Mouse (Mus musculus) forebrain, postnatal 0 days (tissue): ENCODE measurements around the gene Mthfd1l. TPM values are rescaled to one million over a fixed set of nuclear protein-coding genes. Genes with fewer than 3 reads are reported as not detected.
"Not testable (repeated sequence)": the region's sequence is repeated elsewhere in the genome, so short reads cannot be mapped to it uniquely, and the experiment has no call there.

ENCODE experiments used
- ATAC-seq: fragments of 200-750 bp; cut with Nextera tagmentation; 2 replicates; pipeline ENCODE4 v1.8.0; 2017; ENCODE audit warnings: mild to moderate bottlenecking, moderate library complexity
- DNase-seq: peaks from one replicate; pipeline ENCODE4 v3.0.0-alpha.2; 2015
- H3K27ac ChIP-seq: fragments of 300-500 bp; sonication (generic); 2 replicates; pipeline ENCODE4 v1.5.1; 2014; ENCODE audit warnings: low read depth, mild to moderate bottlenecking, antibody characterized with exemption, low read length, moderate library complexity, mixed read lengths
- H3K27me3 ChIP-seq: fragments of 300-500 bp; sonication (generic); 2 replicates; pipeline ENCODE4 v1.6.1; 2014; ENCODE audit warnings: mild to moderate bottlenecking, low read length, mixed read lengths; ENCODE audit not compliant: insufficient read depth
- H3K36me3 ChIP-seq: fragments of 300-500 bp; sonication (generic); 2 replicates; pipeline ENCODE4 v1.6.1; 2014; ENCODE audit warnings: mild to moderate bottlenecking, moderate library complexity; ENCODE audit not compliant: insufficient read depth
- H3K4me1 ChIP-seq: fragments of 300-500 bp; sonication (generic); 2 replicates; pipeline ENCODE4 v1.6.1; 2014; ENCODE audit warnings: antibody characterized with exemption; ENCODE audit not compliant: insufficient read depth
- H3K4me2 ChIP-seq: fragments of 300-500 bp; sonication (generic); 2 replicates; pipeline ENCODE4 v1.6.1; 2014; ENCODE audit warnings: low read depth, mild to moderate bottlenecking, moderate library complexity
- H3K4me3 ChIP-seq: fragments of 300-500 bp; sonication (generic); 2 replicates; pipeline ENCODE4 v1.5.1; 2014; ENCODE audit warnings: low read depth, low read length, mixed read lengths
- H3K9ac ChIP-seq: fragments of 300-500 bp; sonication (generic); 2 replicates; pipeline ENCODE4 v1.6.1; 2014; ENCODE audit warnings: mild to moderate bottlenecking
- H3K9me3 ChIP-seq: fragments of 300-500 bp; sonication (generic); 2 replicates; pipeline ENCODE4 v1.6.1; 2016; ENCODE audit warnings: low read length
- CTCF ChIP-seq: sonication (generic); IDR thresholded peaks from 2 replicates; pipeline ENCODE4 v1.5.1; 2016; ENCODE audit warnings: antibody characterized with exemption, control low read depth, low read depth
- WGBS: fragments of 180-500 bp; shearing (Covaris S2); extraction: QIAGEN DNeasy Blood & Tissue Kit; methylation state at CpG from one replicate; pipeline ENCODE4 v1.1.7; 2014; 5-methylcytosine and 5-hydroxymethylcytosine counted together
- polyA plus RNA-seq: library from polyadenylated mRNA; unstranded; fragments of >200 nt; fragmentation: Nextera tagmentation; extraction: Ambion mirVana; gene quantifications from 2 replicates; pipeline ENCODE4 v1.2.1, GENCODE M21; 2015
- total RNA-seq: library from RNA; depleted of rRNA; stranded (reverse); fragments of >200 nt; gene quantifications from 2 replicates; pipeline ENCODE4 v1.2.3, GENCODE M21; 2014

Mthfd1l gene
- total and polyA plus RNA-seq, 2 experiments from 2014 or later: 5.9 to 9.1 TPM

- Histone ChIP-seq H3K9me3 (no peaks in the 10 kb centered on the region), H3K4me2 (no peak overlapping the region), H3K27me3 (no peaks in the 10 kb centered on the region), H3K4me3 (no peak overlapping the region), H3K4me1 (no peaks in the 10 kb centered on the region), H3K27ac (no peak overlapping the region), H3K9ac (no peak overlapping the region), H3K36me3 (no peaks in the 10 kb centered on the region)
- ATAC-seq (no peak; the same call in 1 of the 2 replicates), DNase-seq (no peak)
- WGBS: 78% methylated on average over 7 of the region's 7 CpGs
- TF ChIP-seq CTCF: no peak
Observed at GRCm38 (mm10) chr10:4070061-4070460, 97.1 kb downstream of the Mthfd1l start.

GRCm38 (mm10) chr10:4071069-4071844 is 98.3 kb downstream of the Mthfd1l start:
- H3K36me3 ChIP-seq: no peaks in the 10 kb centered on the region
- no peaks in the 10 kb centered on the region for H3K27me3 ChIP-seq
- 58% methylated on average over 8 of the region's 8 CpGs for WGBS
- TF ChIP-seq CTCF: no peak
- H3K4me2 ChIP-seq: no peak overlapping the region
- no peaks in the 10 kb centered on the region for H3K4me1 ChIP-seq
- ATAC-seq (peak; percentile 51), DNase-seq (peak; percentile 13)
- no peaks in the 10 kb centered on the region for H3K9me3 ChIP-seq
- H3K4me3 ChIP-seq: no peak overlapping the region
- H3K9ac ChIP-seq: no peak overlapping the region
- H3K27ac ChIP-seq: no peak overlapping the region

DNA sequence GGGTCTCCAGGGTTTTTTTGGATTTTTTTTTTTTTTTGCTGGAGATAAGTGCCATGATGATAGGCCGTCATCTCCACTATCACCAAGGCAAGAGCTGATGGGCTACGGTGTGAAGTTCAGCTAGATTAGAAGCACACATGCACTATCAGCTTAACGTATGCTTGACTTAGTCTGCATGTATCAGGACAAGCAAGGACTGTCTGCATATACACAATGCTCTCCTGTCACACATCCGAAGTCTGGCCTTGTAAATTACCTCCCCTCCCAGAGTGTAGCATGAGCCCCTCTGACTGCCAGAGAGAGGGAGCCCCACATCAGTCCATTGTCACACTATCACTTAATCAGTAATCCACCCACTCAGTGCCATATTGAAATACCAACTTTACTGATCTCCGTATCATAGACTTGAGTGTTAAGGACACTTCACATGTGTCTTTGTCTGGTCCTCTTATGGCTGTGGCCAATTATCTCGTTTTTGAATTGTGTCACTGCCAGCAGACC is 99.0 kb downstream of the Mthfd1l start:
- H3K9ac ChIP-seq: no peak overlapping the region
- H3K4me2 ChIP-seq: no peak overlapping the region
- no peaks in the 10 kb centered on the region for H3K27me3 ChIP-seq
- no peak overlapping the region for H3K4me3 ChIP-seq
- no peak for TF ChIP-seq CTCF
- no peak for DNase-seq
- no peaks in the 10 kb centered on the region for H3K9me3 ChIP-seq
- H3K4me1 ChIP-seq: no peaks in the 10 kb centered on the region
- ATAC-seq: no peak
- 47% methylated on average over 6 of the region's 6 CpGs for WGBS
- no peak overlapping the region for H3K27ac ChIP-seq
- no peaks in the 10 kb centered on the region for H3K36me3 ChIP-seq

DNA sequence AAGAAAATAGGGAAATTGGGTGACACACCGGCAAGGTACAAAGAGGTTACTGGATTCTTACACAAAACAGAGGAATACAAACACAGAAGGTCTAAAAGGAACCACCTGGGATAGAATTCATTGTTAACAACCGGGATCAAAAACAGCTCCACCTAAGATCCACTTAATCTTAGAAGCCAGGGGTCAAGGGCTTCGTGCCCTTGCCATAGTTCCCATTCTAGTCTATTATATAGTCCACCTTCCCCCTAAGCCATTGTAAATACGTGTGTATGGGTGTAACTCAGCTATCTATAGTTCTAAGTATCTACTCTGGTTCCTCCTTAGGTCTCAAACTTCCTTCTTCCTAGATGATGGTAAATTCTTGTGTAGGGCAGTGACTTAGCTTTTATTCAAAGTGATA is 99.6 kb downstream of the Mthfd1l start:
- DNase-seq, H3K9ac ChIP-seq, H3K4me1 ChIP-seq: not testable (repeated sequence)

GRCm38 (mm10) chr10:4078220-4078840 is 105.4 kb downstream of the Mthfd1l start:
- Histone ChIP-seq H3K27ac (no peak overlapping the region), H3K4me2 (no peak overlapping the region), H3K9ac (no peak overlapping the region), H3K4me3 (no peak overlapping the region), H3K27me3 (no peaks in the 10 kb centered on the region), H3K36me3 (no peaks in the 10 kb centered on the region), H3K4me1 (no peaks in the 10 kb centered on the region), H3K9me3 (no peaks in the 10 kb centered on the region)
- WGBS: 91% methylated on average over 9 of the region's 9 CpGs
- TF ChIP-seq CTCF: no peak
- no peak for ATAC-seq
- DNase-seq: no peak

More for the DNA sequence above, 99.6 kb downstream of the Mthfd1l start:
- not testable (repeated sequence) for ATAC-seq, H3K36me3 ChIP-seq, H3K9me3 ChIP-seq, H3K27ac ChIP-seq, H3K4me2 ChIP-seq, H3K27me3 ChIP-seq, H3K4me3 ChIP-seq
- 73% methylated on average over 4 of the region's 4 CpGs for WGBS

DNA sequence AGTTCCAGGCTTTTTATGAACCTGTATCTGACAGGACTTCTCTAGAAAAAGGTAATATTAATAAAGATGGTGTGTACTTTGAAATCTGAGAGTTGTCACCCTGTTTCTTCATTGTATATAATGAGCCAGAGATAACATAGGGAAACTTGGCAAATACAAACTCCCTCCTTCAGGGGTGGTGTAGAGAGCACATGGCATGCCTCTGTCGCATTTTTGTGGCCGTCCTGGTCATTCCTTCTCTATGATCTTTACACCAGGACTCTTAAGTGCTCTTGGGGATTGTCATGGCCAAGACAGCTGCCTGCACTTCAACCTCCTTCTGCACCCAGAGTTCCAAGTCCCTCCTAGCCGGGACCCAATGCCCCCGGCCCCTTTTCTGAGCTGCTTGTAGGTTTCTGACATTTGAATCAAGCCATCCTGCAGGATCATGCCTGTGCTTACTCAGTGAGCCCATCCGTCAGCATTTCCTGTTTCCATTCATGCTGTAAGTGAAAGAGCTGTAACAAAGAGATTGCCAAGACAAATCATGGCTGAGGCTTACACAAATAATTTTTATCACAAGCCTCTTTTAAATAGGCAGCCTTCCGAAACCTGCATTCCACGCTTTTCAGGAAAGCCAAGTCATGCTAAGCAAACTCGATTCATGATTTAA is 106.2 kb downstream of the Mthfd1l start:
- 68% methylated on average over 8 of the region's 8 CpGs for WGBS
- Histone ChIP-seq H3K27me3 (no peaks in the 10 kb centered on the region), H3K4me2 (no peak overlapping the region), H3K9me3 (no peaks in the 10 kb centered on the region), H3K27ac (peak overlapping the region; percentile 51; the same call in 1 of the 2 replicates), H3K4me1 (no peaks in the 10 kb centered on the region), H3K4me3 (no peak overlapping the region), H3K36me3 (no peaks in the 10 kb centered on the region), H3K9ac (no peak overlapping the region)
- DNase-seq (no peak), ATAC-seq (no peak)
- TF ChIP-seq CTCF: no peak
